Mouse (Mus musculus) heart, embryonic 16.5 days (tissue): ENCODE measurements at regions not wholly inside any gene's neighbourhood (a gene's known extent, or its start where the extent isn't known, plus 50 kb on each side); places are given as distances from the start of the nearest gene placed in this dataset.
A peak's percentile ranks its signal among the peaks of the same experiment; 100 is the strongest.

Source experiments
- ATAC-seq: fragments of 200-750 bp; cut with Nextera tagmentation; replicated peaks from 2 replicates; pipeline ENCODE4 v1.8.0; 2017; ENCODE audit warnings: moderate number of reproducible peaks; ENCODE audit not compliant: insufficient read depth, low FRiP score; ENCODE audit errors: extremely low read depth
- H3K27ac ChIP-seq: fragments of 300-500 bp; sonication (generic); 2 replicates; pipeline ENCODE4 v1.5.1; 2014; ENCODE audit warnings: mild to moderate bottlenecking, low read length, control low read depth, moderate library complexity
- H3K27me3 ChIP-seq: fragments of 300-500 bp; sonication (generic); 2 replicates; pipeline ENCODE4 v1.6.1; 2014; ENCODE audit warnings: low read length, mixed read lengths; ENCODE audit not compliant: control insufficient read depth, insufficient read depth
- H3K36me3 ChIP-seq: fragments of 300-500 bp; sonication (generic); 2 replicates; pipeline ENCODE4 v1.6.1; 2014; ENCODE audit not compliant: control insufficient read depth, insufficient read depth
- H3K4me1 ChIP-seq: fragments of 300-500 bp; sonication (generic); 2 replicates; pipeline ENCODE4 v1.6.1; 2014; ENCODE audit warnings: low read length, mixed read lengths; ENCODE audit not compliant: control insufficient read depth, insufficient read depth
- H3K4me2 ChIP-seq: fragments of 300-500 bp; sonication (generic); 2 replicates; pipeline ENCODE4 v1.6.1; 2014; ENCODE audit warnings: low read depth, mild to moderate bottlenecking, control low read depth, low read length
- H3K4me3 ChIP-seq: fragments of 300-500 bp; sonication (generic); 2 replicates; pipeline ENCODE4 v1.5.1; 2014; ENCODE audit warnings: mild to moderate bottlenecking, control low read depth, low read length
- H3K9ac ChIP-seq: fragments of 300-500 bp; sonication (generic); 2 replicates; pipeline ENCODE4 v1.6.1; 2014; ENCODE audit warnings: low read length, control low read depth
- H3K9me3 ChIP-seq: fragments of 300-500 bp; sonication (generic); replicated peaks from 2 replicates; pipeline ENCODE4 v1.6.1; 2016; ENCODE audit warnings: low read length; ENCODE audit not compliant: control insufficient read depth
- WGBS: fragments of 180-500 bp; shearing (Covaris S2); extraction: QIAGEN DNeasy Blood & Tissue Kit; methylation state at CpG from one replicate; pipeline ENCODE4 v1.1.7; 2014; 5-methylcytosine and 5-hydroxymethylcytosine counted together

DNA sequence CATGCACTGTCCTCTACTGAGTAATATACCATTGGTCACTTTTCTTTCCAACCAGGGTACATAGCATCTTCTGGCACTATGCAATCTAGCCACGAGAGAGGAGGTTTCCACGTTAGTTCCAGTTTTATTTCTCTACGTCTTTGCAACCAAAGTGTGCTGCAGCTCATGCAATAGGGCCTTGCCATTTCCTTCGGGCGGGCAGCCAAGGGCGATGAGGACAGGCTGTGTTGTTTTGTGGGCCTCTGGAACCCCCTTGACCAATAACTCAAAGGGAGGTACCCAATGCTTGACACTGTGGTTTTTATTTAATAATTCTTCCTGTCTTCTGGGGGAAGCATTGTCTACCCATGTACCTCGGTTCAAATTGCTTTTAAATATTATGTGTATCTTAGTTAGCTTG, 139.0 kb downstream of the Csl start:
- Histone ChIP-seq H3K36me3 (no peaks in the 10 kb centered on the region), H3K27me3 (no peaks in the 10 kb centered on the region), H3K4me2 (no peak overlapping the region), H3K4me1 (no peaks in the 10 kb centered on the region), H3K27ac (no peak overlapping the region), H3K4me3 (no peak overlapping the region), H3K9me3 (no peaks in the 10 kb centered on the region), H3K9ac (no peak overlapping the region)
- ATAC-seq, result no peak
- WGBS, result 80% methylated on average over 7 of the region's 7 CpGs

GRCm38 (mm10) chr10:99627355-99627754, 132.1 kb downstream of the Csl start:
- Histone ChIP-seq H3K27me3 (no peaks in the 10 kb centered on the region), H3K4me2 (no peak overlapping the region), H3K27ac (no peak overlapping the region), H3K4me1 (no peaks in the 10 kb centered on the region), H3K9ac (no peak overlapping the region), H3K36me3 (no peaks in the 10 kb centered on the region), H3K9me3 (no peaks in the 10 kb centered on the region), H3K4me3 (no peak overlapping the region)
- WGBS, result 62% methylated on average over 6 of the region's 6 CpGs
- no peak for ATAC-seq

- no peak overlapping the region for H3K4me2 ChIP-seq
- H3K27ac ChIP-seq, result no peak overlapping the region
- no peaks in the 10 kb centered on the region for H3K4me1 ChIP-seq
- no peak for ATAC-seq
- H3K4me3 ChIP-seq, result no peak overlapping the region
- no peaks in the 10 kb centered on the region for H3K9me3 ChIP-seq
- H3K36me3 ChIP-seq, result no peaks in the 10 kb centered on the region
- H3K27me3 ChIP-seq, result no peaks in the 10 kb centered on the region
- H3K9ac ChIP-seq, result no peak overlapping the region
- 72% methylated on average over 6 of the region's 6 CpGs for WGBS
Observed at GRCm38 (mm10) chr10:99632250-99632985, 127.0 kb downstream of the Csl start.

GRCm38 (mm10) chr10:99635796-99636195, 123.7 kb downstream of the Csl start:
- no peaks in the 10 kb centered on the region for H3K4me1 ChIP-seq
- no peaks in the 10 kb centered on the region for H3K36me3 ChIP-seq
- WGBS, result 83% methylated on average over 4 of the region's 4 CpGs
- no peak overlapping the region for H3K27ac ChIP-seq
- no peaks in the 10 kb centered on the region for H3K9me3 ChIP-seq
- no peak overlapping the region for H3K9ac ChIP-seq
- H3K27me3 ChIP-seq, result no peaks in the 10 kb centered on the region
- H3K4me2 ChIP-seq, result no peak overlapping the region
- H3K4me3 ChIP-seq, result no peak overlapping the region
- no peak for ATAC-seq

GRCm38 (mm10) chr10:99639022-99639421, 120.4 kb downstream of the Csl start:
- Histone ChIP-seq H3K9me3 (no peaks in the 10 kb centered on the region), H3K27ac (no peak overlapping the region), H3K27me3 (no peaks in the 10 kb centered on the region), H3K36me3 (no peaks in the 10 kb centered on the region), H3K4me3 (no peak overlapping the region), H3K9ac (no peak overlapping the region), H3K4me2 (no peak overlapping the region), H3K4me1 (no peaks in the 10 kb centered on the region)
- 84% methylated on average over 7 of the region's 7 CpGs for WGBS
- no peak for ATAC-seq

DNA sequence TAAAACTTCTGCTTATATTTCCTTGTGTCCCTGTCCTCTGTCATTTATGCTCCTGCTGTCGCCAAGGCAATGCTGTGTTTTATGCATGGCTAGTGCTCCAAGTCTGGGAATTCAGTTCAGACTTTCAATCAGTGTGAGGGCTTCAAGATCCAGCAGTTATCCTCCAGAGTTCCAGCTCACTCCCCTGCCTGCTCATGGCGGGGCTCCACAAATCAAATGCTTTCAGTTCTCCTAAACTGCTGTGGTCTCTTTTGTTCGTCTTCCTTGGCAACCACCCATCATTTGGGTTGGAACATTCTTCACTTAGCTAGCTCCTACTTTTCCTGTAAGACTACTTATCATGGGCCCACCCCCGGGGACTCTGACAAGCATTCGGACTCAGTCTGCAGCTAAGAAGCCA, 120.0 kb downstream of the Csl start:
- peak; percentile 6; the same call in 1 of the 2 replicates for ATAC-seq
- Histone ChIP-seq H3K9ac (no peak overlapping the region), H3K27me3 (no peaks in the 10 kb centered on the region), H3K4me3 (no peak overlapping the region), H3K4me1 (no peaks in the 10 kb centered on the region), H3K4me2 (no peak overlapping the region), H3K36me3 (no peaks in the 10 kb centered on the region), H3K27ac (no peak overlapping the region), H3K9me3 (no peaks in the 10 kb centered on the region)
- WGBS, result 49% methylated on average over 5 of the region's 5 CpGs

DNA sequence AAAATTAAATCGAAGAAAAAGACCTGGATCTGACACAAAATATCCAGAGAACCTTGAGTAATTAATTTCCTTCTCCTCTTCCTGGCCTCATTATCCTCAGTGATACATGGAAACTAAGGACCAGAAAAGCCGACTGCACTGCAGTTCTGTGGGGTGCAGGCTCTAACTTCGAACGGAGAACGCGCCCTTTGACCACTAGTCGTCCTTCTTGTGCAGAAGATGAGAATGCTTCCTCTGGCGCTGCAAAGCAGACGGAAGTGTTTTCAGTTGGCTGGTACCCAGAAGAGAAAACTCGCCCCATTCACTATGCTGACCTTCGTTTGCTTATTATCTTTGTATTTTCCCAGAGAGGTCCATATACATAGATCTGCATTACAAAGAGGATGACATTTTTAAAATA, 117.7 kb downstream of the Csl start:
- H3K4me2 ChIP-seq, result no peak overlapping the region
- no peaks in the 10 kb centered on the region for H3K4me1 ChIP-seq
- H3K27me3 ChIP-seq, result no peaks in the 10 kb centered on the region
- no peaks in the 10 kb centered on the region for H3K9me3 ChIP-seq
- WGBS, result 7% methylated on average over 11 of the region's 11 CpGs
- H3K36me3 ChIP-seq, result no peaks in the 10 kb centered on the region
- no peak; the same call in 1 of the 2 replicates for ATAC-seq
- H3K9ac ChIP-seq, result no peak overlapping the region
- H3K27ac ChIP-seq, result no peak overlapping the region
- H3K4me3 ChIP-seq, result no peak overlapping the region

DNA sequence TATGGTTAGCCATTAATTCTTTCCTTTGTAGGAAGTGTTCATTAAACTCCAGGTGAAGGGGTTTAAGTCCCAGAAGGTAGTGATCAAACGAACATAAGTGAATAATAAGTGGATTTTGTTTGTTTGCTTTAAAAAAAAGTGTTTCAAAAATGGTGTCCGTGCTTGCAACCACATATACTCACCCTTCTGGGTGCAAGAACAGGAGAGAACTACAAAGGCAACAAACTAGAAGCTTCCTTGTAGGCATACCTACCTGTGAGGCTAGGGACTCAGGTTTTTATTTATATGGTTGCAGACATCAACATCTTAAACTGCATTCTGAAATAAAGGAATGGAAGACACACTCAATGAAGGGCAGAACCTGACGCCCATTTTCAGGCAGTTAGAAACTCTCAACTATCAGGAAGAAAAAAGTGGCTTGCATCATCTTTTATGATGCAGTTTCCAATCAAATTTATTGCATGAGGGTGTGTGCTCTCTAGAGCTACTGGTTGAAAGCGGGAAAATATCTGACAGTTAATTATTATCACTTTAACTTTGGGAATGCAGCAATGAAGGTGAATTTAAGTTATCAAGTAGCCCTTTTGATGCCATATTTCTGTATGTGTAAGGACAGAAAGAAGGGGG, 117.1 kb downstream of the Csl start:
- Histone ChIP-seq H3K36me3 (no peaks in the 10 kb centered on the region), H3K9me3 (no peaks in the 10 kb centered on the region), H3K4me1 (no peaks in the 10 kb centered on the region), H3K27ac (no peak overlapping the region), H3K9ac (no peak overlapping the region), H3K4me3 (no peak overlapping the region), H3K27me3 (no peaks in the 10 kb centered on the region), H3K4me2 (no peak overlapping the region)
- no peak for ATAC-seq
- WGBS, result 62% methylated on average over 4 of the region's 4 CpGs

- H3K27me3 ChIP-seq, result no peaks in the 10 kb centered on the region
- H3K9me3 ChIP-seq, result no peaks in the 10 kb centered on the region; the same call in 1 of the 2 replicates
- H3K4me1 ChIP-seq, result no peaks in the 10 kb centered on the region
- no peak overlapping the region for H3K4me3 ChIP-seq
- H3K36me3 ChIP-seq, result no peaks in the 10 kb centered on the region
- WGBS, result 35% methylated on average over 2 of the region's 2 CpGs
- H3K9ac ChIP-seq, result no peak overlapping the region
- no peak overlapping the region for H3K4me2 ChIP-seq
- no peak for ATAC-seq
- no peak overlapping the region for H3K27ac ChIP-seq
Observed at GRCm38 (mm10) chr10:99644981-99645380, 114.5 kb downstream of the Csl start.
